Mouse (Mus musculus): ENCODE measurements at regions not wholly inside any gene's neighbourhood (a gene's known extent, or its start where the extent isn't known, plus 50 kb on each side); places are given as distances from the start of the nearest gene placed in this dataset.

DNA sequence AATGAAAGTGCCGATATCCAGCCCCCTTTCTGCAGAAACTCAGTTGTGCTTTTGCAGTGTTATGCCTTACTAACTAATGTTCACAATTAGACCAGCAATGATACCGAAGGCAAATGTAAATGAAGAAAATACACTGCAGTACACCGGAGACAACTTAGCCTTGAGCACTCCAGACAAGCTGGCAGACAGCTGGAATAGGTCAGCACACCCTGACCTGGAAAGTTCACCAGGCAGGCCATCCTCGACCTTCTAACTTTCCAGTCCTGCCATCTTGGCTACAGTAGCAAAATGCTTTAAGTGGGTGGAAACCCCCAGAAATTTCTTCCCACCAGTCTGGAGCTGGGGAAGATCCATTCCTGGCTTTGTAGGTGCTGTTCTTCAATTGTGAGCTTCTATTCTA lies 176.5 kb upstream of the Fer start:
- no peak for TF ChIP-seq CTCF (IDR thresholded peaks at IDR 0.05; ENCODE audit: low read depth)
- TF ChIP-seq EP300 (IDR thresholded peaks at IDR 0.05; ENCODE audit: low read depth) = no peak
